Mouse (Mus musculus) heart, embryonic 13.5 days (tissue): ENCODE data around the gene Frmd4b. TPM values are rescaled to one million over a fixed set of nuclear protein-coding genes. Genes with fewer than 3 reads are reported as not detected.

ENCODE experiments used
- ATAC-seq: fragments of 200-750 bp; cut with Nextera tagmentation; 2 replicates; pipeline ENCODE4 v1.8.0; 2017; ENCODE audit warnings: moderate TSS enrichment; ENCODE audit not compliant: insufficient number of reproducible peaks, low FRiP score, low TSS enrichment; ENCODE audit errors: extremely low read depth
- H3K27ac ChIP-seq: fragments of 300-500 bp; sonication (generic); replicated peaks from 2 replicates; pipeline ENCODE4 v1.5.1; 2015; ENCODE audit warnings: moderate library complexity, mild to moderate bottlenecking, inconsistent platforms
- H3K27me3 ChIP-seq: fragments of 300-500 bp; sonication (generic); replicated peaks from 2 replicates; pipeline ENCODE4 v1.6.1; 2015; ENCODE audit warnings: mild to moderate bottlenecking, inconsistent platforms
- H3K36me3 ChIP-seq: fragments of 300-500 bp; sonication (generic); 2 replicates; pipeline ENCODE4 v1.6.1; 2015; ENCODE audit warnings: mild to moderate bottlenecking, inconsistent platforms
- H3K4me1 ChIP-seq: fragments of 300-500 bp; sonication (generic); 2 replicates; pipeline ENCODE4 v1.6.1; 2015; ENCODE audit warnings: inconsistent platforms
- H3K4me2 ChIP-seq: fragments of 300-500 bp; sonication (generic); 2 replicates; pipeline ENCODE4 v1.6.1; 2015; ENCODE audit warnings: inconsistent platforms, mild to moderate bottlenecking, moderate library complexity
- H3K4me3 ChIP-seq: fragments of 300-500 bp; sonication (generic); 2 replicates; pipeline ENCODE4 v1.5.1; 2015; ENCODE audit warnings: moderate library complexity, mild to moderate bottlenecking, inconsistent platforms
- H3K9ac ChIP-seq: fragments of 300-500 bp; sonication (generic); 2 replicates; pipeline ENCODE4 v1.6.1; 2015; ENCODE audit warnings: inconsistent platforms, mild to moderate bottlenecking, moderate library complexity
- H3K9me3 ChIP-seq: fragments of 300-500 bp; sonication (generic); 2 replicates; pipeline ENCODE4 v1.6.1; 2016; ENCODE audit warnings: inconsistent platforms
- WGBS: fragments of 180-500 bp; shearing (Covaris S2); methylation state at CpG from one replicate; pipeline ENCODE4 v1.1.7; 2015; ENCODE audit warnings: mixed read lengths; 5-methylcytosine and 5-hydroxymethylcytosine counted together
- polyA plus RNA-seq: library from polyadenylated mRNA; unstranded; fragments of >200 nt; fragmentation: Nextera tagmentation; extraction: Ambion mirVana; gene quantifications from 2 replicates; pipeline ENCODE4 v1.2.1, GENCODE M21; 2015

The Frmd4b gene
- polyA plus RNA-seq, 1 experiment from 2014 or later, result 14.6 TPM

DNA sequence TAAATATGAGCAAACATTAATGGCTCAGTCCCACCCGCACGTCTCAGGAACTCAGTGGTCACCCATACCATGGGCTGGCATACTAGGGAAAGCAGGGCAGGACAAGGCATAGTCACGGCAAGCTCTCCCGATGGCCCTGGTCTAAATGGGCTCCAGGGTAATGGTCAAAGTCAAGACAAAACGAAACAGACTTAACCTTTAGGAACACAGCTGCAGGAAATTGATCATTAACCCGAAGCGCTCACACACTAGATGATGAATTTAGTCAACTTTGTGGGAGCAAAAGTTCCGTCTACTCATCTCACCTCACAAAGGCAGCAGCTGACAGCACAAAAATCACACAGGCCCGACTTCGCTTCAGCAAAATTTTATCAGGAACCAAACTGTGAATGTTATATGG, 97.8 kb downstream of the Frmd4b start:
- Histone ChIP-seq H3K4me2 (no peak overlapping the region), H3K4me1 (peaks cover 41% of the 10 kb centered on the region), H3K9ac (no peak overlapping the region), H3K36me3 (no peaks in the 10 kb centered on the region), H3K27me3 (no peaks in the 10 kb centered on the region), H3K4me3 (no peak overlapping the region), H3K9me3 (no peaks in the 10 kb centered on the region), H3K27ac (no peak overlapping the region)
- 81% methylated on average over 10 of the region's 10 CpGs for WGBS
- no peak for ATAC-seq

DNA sequence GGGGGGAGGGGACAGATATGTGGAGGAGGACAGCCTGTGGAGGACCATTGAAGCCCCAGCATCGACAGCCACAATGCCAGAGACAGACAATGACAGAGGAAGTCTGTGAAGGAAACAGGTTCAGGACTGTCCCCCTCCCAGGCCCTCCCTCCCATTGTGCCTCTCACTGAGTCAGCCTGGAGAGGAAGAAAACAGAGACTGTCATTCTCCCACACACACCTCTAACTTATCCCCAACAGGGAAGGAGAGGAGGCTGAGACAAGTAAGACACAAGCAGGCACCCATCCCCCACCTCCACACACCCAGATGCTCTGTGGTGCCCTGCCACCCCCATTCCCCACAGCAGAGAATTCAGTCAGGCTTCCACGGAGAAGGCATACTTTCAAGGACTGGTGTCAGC, 98.9 kb downstream of the Frmd4b start:
- Histone ChIP-seq H3K27me3 (no peaks in the 10 kb centered on the region), H3K9ac (no peak overlapping the region), H3K4me1 (peaks cover 41% of the 10 kb centered on the region), H3K36me3 (no peaks in the 10 kb centered on the region), H3K27ac (no peak overlapping the region), H3K4me3 (no peak overlapping the region), H3K9me3 (no peaks in the 10 kb centered on the region), H3K4me2 (no peak overlapping the region)
- WGBS, result 10% methylated on average over 2 of the region's 2 CpGs
- ATAC-seq, result no peak

DNA sequence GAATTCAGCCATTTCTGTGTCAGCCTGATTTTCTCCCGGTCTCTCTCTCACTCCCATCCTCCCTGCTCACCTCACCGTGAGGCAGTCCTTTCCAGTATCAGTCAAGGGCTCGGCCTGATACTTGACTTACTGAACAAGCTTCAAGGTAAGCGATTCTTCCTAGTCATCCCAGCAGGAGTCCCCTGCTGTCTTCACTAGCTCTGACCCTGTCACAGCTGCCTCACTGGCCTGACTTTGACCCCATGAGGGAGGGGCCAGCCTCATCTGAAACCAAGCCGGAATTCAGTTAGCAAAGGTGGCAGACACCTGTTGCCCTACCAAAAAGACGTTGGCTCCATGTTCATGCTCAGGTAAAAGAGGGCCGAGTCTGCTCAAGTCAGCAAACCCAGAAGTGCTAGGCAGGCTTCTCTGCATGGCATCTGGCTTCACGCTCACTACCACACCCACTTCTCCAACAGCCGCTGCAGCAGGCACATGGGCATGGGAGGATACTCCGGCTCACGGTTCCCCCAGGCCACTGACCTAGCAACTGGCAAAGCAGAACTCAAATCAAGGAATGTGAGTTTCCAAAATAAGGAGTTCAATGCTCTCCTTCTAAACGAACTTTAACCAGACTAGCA, 99.6 kb downstream of the Frmd4b start:
- H3K4me2 ChIP-seq, result peak overlapping the region; percentile 21

DNA sequence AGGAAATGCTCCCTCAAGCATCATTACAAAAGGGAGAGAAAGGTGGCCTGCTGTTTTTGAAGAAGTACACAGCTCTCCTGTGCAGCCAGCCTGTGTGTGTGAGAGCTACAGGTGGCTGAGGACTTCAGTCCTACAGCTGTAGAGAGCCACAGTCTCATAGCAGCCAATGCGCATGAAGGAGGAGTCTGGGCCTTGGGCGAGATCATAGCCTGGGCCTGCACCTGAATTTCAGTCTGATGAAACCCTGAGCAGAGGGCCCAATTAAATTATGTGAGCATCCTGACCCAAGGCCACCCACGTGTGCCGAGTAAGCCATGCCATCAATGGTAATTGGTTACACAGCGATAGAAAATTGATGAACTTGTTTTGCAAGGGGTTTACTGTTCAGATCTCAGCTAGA, 100.4 kb downstream of the Frmd4b start:
- H3K4me2 ChIP-seq, result no peak overlapping the region
- WGBS, result 87% methylated on average over 5 of the region's 5 CpGs
- peaks cover 40% of the 10 kb centered on the region for H3K4me1 ChIP-seq
- H3K4me3 ChIP-seq, result no peak overlapping the region
- H3K27me3 ChIP-seq, result no peaks in the 10 kb centered on the region
- no peaks in the 10 kb centered on the region for H3K36me3 ChIP-seq
- no peaks in the 10 kb centered on the region for H3K9me3 ChIP-seq
- H3K27ac ChIP-seq, result no peak overlapping the region
- no peak for ATAC-seq
- no peak overlapping the region for H3K9ac ChIP-seq

More for the DNA sequence above, 99.6 kb downstream of the Frmd4b start:
- Histone ChIP-seq H3K4me1 (peaks cover 38% of the 10 kb centered on the region), H3K36me3 (no peaks in the 10 kb centered on the region), H3K27ac (no peak overlapping the region), H3K9me3 (no peaks in the 10 kb centered on the region), H3K4me3 (no peak overlapping the region), H3K9ac (no peak overlapping the region), H3K27me3 (no peaks in the 10 kb centered on the region)
- ATAC-seq, result no peak
- WGBS, result 33% methylated on average over 12 of the region's 12 CpGs

DNA sequence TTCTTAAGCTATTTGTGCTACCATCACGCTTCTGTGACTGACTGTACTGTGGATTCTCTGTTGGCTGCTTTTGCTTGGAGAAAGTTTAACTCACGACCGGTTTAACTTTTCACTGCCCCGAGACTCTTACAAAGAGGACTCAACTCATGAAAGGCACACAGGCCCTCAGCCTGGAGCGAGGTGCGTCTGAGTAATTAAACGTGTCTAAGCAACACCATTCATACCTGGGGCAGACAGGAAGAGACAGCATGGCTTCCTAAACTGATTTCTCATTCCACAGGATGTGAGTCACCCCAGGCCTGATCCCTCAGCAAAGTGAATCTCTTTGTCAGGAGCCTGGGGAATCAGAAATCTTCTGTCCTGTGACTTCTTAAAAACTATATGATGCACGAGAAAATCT, 106.6 kb downstream of the Frmd4b start:
- no peak overlapping the region for H3K4me2 ChIP-seq
- H3K36me3 ChIP-seq, result no peaks in the 10 kb centered on the region
- H3K4me3 ChIP-seq, result no peak overlapping the region
- H3K9me3 ChIP-seq, result no peaks in the 10 kb centered on the region
- WGBS, result 34% methylated on average over 8 of the region's 8 CpGs
- no peak overlapping the region for H3K27ac ChIP-seq
- ATAC-seq, result no peak
- H3K9ac ChIP-seq, result no peak overlapping the region
- H3K4me1 ChIP-seq, result peaks cover 43% of the 10 kb centered on the region
- H3K27me3 ChIP-seq, result no peaks in the 10 kb centered on the region

DNA sequence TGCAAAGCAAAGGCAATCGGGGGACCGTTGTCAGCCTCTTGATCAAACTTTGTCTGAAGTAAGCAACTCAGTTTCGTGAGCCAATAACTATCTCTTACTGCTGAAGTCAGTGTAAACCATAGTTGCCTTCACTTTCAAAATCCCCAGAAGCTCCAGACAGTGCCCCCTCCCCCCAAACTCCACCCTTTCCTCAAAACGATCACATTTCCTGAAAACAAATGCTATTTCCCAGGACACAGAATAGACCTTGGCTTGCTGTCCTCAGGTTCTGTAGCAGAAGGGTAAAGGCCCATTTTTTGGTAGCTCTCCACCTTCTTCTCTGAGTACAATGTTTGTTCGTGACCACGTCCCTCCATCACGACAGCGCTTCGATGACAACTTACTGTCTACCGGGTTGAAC, 107.9 kb downstream of the Frmd4b start:
- H3K4me3 ChIP-seq, result no peak overlapping the region
- H3K4me1 ChIP-seq, result peaks cover 47% of the 10 kb centered on the region
- no peaks in the 10 kb centered on the region for H3K36me3 ChIP-seq
- no peaks in the 10 kb centered on the region for H3K9me3 ChIP-seq
- no peak for ATAC-seq
- WGBS, result 82% methylated on average over 10 of the region's 10 CpGs
- H3K9ac ChIP-seq, result no peak overlapping the region
- H3K27ac ChIP-seq, result no peak overlapping the region
- no peak overlapping the region for H3K4me2 ChIP-seq
- H3K27me3 ChIP-seq, result no peaks in the 10 kb centered on the region

DNA sequence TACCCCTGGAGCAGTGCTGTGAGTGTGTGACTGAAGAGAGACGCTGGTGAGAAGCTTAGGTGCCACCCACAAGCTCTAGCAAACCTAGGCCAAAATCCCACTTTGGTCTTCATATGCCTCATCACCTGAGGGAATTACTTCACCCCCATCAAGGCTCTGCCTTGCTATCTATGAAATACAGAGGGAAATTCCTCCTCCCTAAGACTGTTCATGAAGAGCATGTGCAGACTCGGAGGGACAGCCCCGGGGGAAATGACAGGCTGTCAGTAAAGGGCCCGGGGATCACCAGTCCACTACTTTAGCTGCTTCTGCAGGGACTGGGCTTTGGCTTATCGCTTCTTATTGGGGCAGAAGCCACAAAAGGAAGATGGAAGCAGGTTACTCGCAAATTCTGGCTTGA, 108.9 kb downstream of the Frmd4b start:
- Histone ChIP-seq H3K4me1 (peaks cover 47% of the 10 kb centered on the region), H3K27me3 (no peaks in the 10 kb centered on the region), H3K9me3 (no peaks in the 10 kb centered on the region), H3K9ac (no peak overlapping the region), H3K27ac (no peak overlapping the region), H3K36me3 (no peaks in the 10 kb centered on the region), H3K4me3 (no peak overlapping the region), H3K4me2 (no peak overlapping the region)
- WGBS, result 62% methylated on average over 6 of the region's 6 CpGs
- no peak for ATAC-seq

DNA sequence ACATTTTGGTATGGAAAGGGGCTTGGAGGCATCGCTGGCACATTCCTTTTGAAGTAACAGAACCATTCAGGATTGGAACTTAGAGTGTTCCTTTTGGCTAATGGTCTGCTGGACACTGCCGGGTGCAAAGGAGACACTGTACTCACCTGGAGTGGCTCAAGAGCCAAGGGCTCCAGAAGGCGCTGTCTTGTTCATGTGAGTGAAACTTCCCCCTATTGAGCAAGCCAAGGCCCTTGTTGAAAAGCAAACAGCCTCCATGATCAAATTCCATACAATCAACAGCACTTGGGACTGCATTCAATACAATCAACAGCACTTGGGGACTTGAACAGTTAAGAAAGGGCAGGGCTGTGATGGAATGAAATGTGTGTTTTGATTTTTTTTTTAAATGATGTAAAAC, 109.4 kb downstream of the Frmd4b start:
- ATAC-seq, result no peak
- Histone ChIP-seq H3K4me3 (no peak overlapping the region), H3K36me3 (no peaks in the 10 kb centered on the region), H3K9me3 (no peaks in the 10 kb centered on the region), H3K4me2 (no peak overlapping the region), H3K4me1 (peaks cover 49% of the 10 kb centered on the region), H3K9ac (no peak overlapping the region), H3K27ac (no peak overlapping the region), H3K27me3 (no peaks in the 10 kb centered on the region)
- WGBS, result 76% methylated on average over 3 of the region's 3 CpGs

DNA sequence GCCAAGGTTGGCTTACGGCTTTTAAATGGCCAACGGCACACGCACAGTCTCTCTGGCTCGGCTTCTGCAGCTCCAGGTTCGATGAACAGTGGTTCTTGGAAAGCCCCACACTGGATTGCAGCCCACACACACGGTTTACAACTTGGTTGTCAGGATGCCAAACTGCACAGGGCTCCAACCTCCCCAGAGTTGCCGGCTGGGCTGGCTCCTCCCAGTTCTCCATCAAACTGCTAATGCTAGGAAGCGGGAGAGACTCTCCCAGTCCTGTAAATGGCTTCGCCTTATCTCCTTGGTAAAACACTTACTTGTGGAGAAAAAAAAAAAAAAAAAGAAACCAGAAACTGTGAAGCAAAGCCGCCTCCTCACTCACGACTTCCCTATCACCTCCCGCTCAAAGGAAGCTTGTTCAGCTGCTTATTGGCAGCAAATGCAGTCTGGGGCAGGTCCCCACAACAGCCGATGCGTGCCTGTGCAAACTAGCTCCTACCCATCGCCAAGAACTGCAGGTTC, 111.1 kb downstream of the Frmd4b start:
- H3K9me3 ChIP-seq, result no peaks in the 10 kb centered on the region
- H3K4me1 ChIP-seq, result peaks cover 39% of the 10 kb centered on the region
- H3K9ac ChIP-seq, result no peak overlapping the region
- H3K36me3 ChIP-seq, result no peaks in the 10 kb centered on the region
- no peak overlapping the region for H3K4me3 ChIP-seq
- WGBS, result 16% methylated on average over 15 of the region's 15 CpGs
- no peak for ATAC-seq
- H3K4me2 ChIP-seq, result peak overlapping the region; percentile 50
- no peaks in the 10 kb centered on the region for H3K27me3 ChIP-seq
- H3K27ac ChIP-seq, result peak overlapping the region; percentile 26; the same call in 1 of the 2 replicates

DNA sequence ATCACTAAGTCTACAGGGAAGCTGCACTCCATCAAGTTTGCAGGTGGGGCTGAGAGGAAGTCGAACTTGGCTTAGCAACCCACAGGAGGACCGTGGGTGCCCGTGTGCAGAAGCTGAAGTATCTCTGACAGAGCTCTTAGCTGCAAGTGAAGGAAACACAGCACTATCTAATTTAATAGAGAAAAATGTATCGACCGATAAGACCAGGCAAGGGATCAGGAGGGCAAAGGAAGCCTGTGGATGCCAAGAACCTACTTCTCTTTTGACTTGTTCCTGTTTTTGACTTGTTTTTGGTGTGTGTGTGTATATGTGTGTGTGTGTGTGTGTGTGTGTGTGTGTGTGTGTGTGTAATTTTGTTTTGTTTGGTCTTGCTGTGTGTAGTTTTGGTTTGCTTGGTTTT, 112.7 kb downstream of the Frmd4b start:
- no peak for ATAC-seq

DNA sequence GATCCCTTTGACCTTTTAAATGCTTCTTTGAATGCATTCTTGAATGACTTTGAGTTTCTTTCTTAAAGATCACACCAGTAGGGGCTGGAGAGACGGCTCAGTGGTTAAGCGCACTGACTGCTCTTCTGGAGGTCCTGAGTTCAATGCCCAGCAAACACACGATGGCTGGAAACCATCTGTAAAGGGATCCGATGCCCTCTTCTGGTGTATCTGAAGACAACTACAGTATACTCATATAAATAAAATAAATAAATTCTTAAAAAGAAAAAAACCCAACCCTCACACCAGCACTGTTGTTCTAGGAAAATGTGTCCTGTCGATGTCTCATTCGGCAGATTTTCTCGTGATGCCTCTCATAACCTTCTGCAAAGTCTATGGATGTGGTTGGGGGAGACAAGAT, 116.3 kb downstream of the Frmd4b start:
- Histone ChIP-seq H3K27ac (no peak overlapping the region), H3K36me3 (no peaks in the 10 kb centered on the region), H3K4me2 (no peak overlapping the region), H3K4me1 (peaks cover 14% of the 10 kb centered on the region), H3K9me3 (no peaks in the 10 kb centered on the region), H3K27me3 (no peaks in the 10 kb centered on the region), H3K4me3 (no peak overlapping the region), H3K9ac (no peak overlapping the region)
- 79% methylated on average over 7 of the region's 7 CpGs for WGBS
- no peak for ATAC-seq

More for the DNA sequence above, 112.7 kb downstream of the Frmd4b start:
- Histone ChIP-seq H3K36me3 (no peaks in the 10 kb centered on the region), H3K9me3 (no peaks in the 10 kb centered on the region), H3K4me3 (no peak overlapping the region), H3K4me1 (peaks cover 29% of the 10 kb centered on the region), H3K27ac (no peak overlapping the region), H3K4me2 (no peak overlapping the region), H3K27me3 (no peaks in the 10 kb centered on the region), H3K9ac (no peak overlapping the region)
- 52% methylated on average over 5 of the region's 5 CpGs for WGBS

DNA sequence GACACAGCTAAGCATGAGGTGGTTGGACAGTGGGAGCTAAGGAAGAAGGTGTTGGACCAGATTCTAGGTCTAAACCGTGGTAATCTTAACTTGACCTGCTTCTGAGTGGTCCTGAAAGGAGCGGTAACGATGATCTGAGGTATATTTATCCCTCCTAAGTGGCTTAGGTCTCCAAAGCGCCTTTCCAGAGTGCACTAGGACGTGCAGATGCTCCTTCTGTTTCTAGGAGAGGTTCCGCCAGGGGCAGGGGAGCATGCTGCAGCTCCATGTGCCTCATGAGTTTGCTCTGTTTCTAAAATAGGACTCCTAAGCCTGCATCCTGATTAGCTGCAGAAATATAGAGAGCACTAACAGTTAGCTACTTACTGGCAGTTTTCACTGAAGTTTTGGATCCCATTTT, 117.1 kb downstream of the Frmd4b start:
- Histone ChIP-seq H3K4me2 (no peak overlapping the region), H3K36me3 (no peaks in the 10 kb centered on the region), H3K27ac (no peak overlapping the region), H3K9ac (no peak overlapping the region), H3K4me3 (no peak overlapping the region), H3K4me1 (peaks cover 6% of the 10 kb centered on the region), H3K27me3 (no peaks in the 10 kb centered on the region), H3K9me3 (no peaks in the 10 kb centered on the region)
- 43% methylated on average over 6 of the region's 6 CpGs for WGBS
- ATAC-seq, result no peak
